Mouse (Mus musculus) liver, adult 2 months (tissue): ENCODE data around the gene Eif2d.
A peak's percentile ranks its signal among the peaks of the same experiment; 100 is the strongest.

ENCODE experiments used
- CTCF ChIP-seq: fragments of 200-500 bp; IDR thresholded peaks from 2 replicates; pipeline ENCODE4 v1.5.1; 2011; ENCODE audit warnings: low read depth, low read length, control low read depth
- POLR2A ChIP-seq: fragments of 200-500 bp; IDR thresholded peaks from 2 replicates; pipeline ENCODE4 v1.6.1; 2011; ENCODE audit warnings: low read length, control low read depth; ENCODE audit not compliant: insufficient read depth; ENCODE audit errors: extremely low read depth

DNA sequence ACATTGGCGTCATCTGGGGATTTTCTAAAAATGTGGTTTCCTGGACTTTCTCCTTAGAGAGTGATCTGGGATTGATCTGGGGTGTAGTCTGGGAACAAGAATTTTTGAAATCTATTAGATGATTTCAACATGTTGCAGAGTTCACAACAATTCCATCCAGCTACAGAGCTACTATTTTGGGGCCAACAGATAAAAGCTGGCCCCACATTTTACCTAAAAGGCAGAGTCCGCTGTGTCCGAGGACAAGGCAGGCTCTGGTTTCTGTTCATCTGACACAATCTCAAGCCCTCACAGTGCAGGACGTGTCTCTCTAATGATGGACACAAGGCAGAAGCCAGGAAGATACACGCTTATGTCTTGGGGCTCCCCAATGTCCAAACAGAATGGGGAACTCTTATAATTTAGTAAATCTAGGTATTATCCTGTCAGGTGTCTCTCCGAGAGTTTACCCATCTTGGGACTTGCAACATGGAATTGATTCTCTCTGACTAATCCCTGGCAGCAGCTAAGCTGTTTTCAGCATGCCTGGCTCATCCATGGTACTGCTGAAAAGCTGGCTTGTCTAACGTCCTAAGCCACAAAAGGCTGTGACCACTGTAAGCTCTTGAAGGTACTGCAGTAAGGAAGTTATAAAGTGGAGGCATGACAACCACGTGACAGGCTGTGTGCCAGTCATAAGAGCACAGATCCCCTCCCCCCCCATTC, 32.1 kb downstream of the Eif2d start:
- TF ChIP-seq CTCF: no peak
- 0 out of 2 replicates have a peak, but pooled peaks have one; percentile 7 for TF ChIP-seq POLR2A
